Mouse (Mus musculus) liver, embryonic 14.5 days (tissue): ENCODE measurements around the gene Kif17.

ENCODE experiments used
- CTCF ChIP-seq: IDR thresholded peaks from 2 replicates; pipeline ENCODE4 v1.5.1; 2016; ENCODE audit warnings: antibody characterized with exemption, low read depth, control low read depth
- EP300 ChIP-seq: IDR thresholded peaks from 2 replicates; pipeline ENCODE4 v1.6.1; 2016; ENCODE audit warnings: antibody characterized with exemption, low read depth

- TF ChIP-seq EP300 (no peak), CTCF (no peak)
Observed at GRCm38 (mm10) chr4:138303011-138303410, 52.8 kb downstream of the Kif17 start.
